Mouse (Mus musculus) thymus, adult 2 months (tissue): ENCODE measurements around the gene Stk4.

Source experiments
- CTCF ChIP-seq: fragments of 200-500 bp; IDR thresholded peaks from 2 replicates; pipeline ENCODE4 v1.5.1; 2012; ENCODE audit warnings: mild to moderate bottlenecking, control low read depth, low read length, moderate library complexity, borderline replicate concordance; ENCODE audit not compliant: control insufficient read depth, poor library complexity, insufficient read depth; ENCODE audit errors: extremely low read depth
- POLR2A ChIP-seq: fragments of 200-500 bp; IDR thresholded peaks from 2 replicates; pipeline ENCODE4 v1.6.1; 2012; ENCODE audit warnings: mild to moderate bottlenecking, low read length, control low read depth, moderate library complexity; ENCODE audit not compliant: control insufficient read depth, poor library complexity, insufficient read depth; ENCODE audit errors: extremely low read depth

GRCm38 (mm10) chr2:164081577-164081976, 11.5 kb downstream of the Stk4 start:
- TF ChIP-seq CTCF: no peak
- TF ChIP-seq POLR2A: no peak
